Mouse (Mus musculus) lung, embryonic 15.5 days (tissue): ENCODE data around the gene Syn2. TPM values are rescaled to one million over a fixed set of nuclear protein-coding genes. Genes with fewer than 3 reads are reported as not detected.

Source experiments
- ATAC-seq: fragments of 200-750 bp; cut with Nextera tagmentation; 2 replicates; pipeline ENCODE4 v1.8.0; 2017; ENCODE audit warnings: moderate number of reproducible peaks, borderline replicate concordance; ENCODE audit not compliant: low FRiP score, low TSS enrichment; ENCODE audit errors: extremely low read depth
- H3K27ac ChIP-seq: fragments of 300-500 bp; sonication (generic); 2 replicates; pipeline ENCODE4 v1.5.1; 2015; ENCODE audit warnings: moderate library complexity, mild to moderate bottlenecking, inconsistent platforms
- H3K27me3 ChIP-seq: fragments of 300-500 bp; sonication (generic); 2 replicates; pipeline ENCODE4 v1.6.1; 2015; ENCODE audit warnings: inconsistent platforms
- H3K36me3 ChIP-seq: fragments of 300-500 bp; sonication (generic); 2 replicates; pipeline ENCODE4 v1.6.1; 2015; ENCODE audit warnings: inconsistent platforms
- H3K4me1 ChIP-seq: fragments of 300-500 bp; sonication (generic); 2 replicates; pipeline ENCODE4 v1.6.1; 2015; ENCODE audit warnings: inconsistent platforms
- H3K4me2 ChIP-seq: fragments of 300-500 bp; sonication (generic); 2 replicates; pipeline ENCODE4 v1.6.1; 2015; ENCODE audit warnings: inconsistent platforms, mild to moderate bottlenecking, moderate library complexity
- H3K4me3 ChIP-seq: fragments of 300-500 bp; sonication (generic); 2 replicates; pipeline ENCODE4 v1.5.1; 2015; ENCODE audit warnings: mild to moderate bottlenecking, inconsistent platforms
- H3K9ac ChIP-seq: fragments of 300-500 bp; sonication (generic); 2 replicates; pipeline ENCODE4 v1.6.1; 2015; ENCODE audit warnings: inconsistent platforms
- H3K9me3 ChIP-seq: fragments of 300-500 bp; sonication (generic); 2 replicates; pipeline ENCODE4 v1.6.1; 2016; ENCODE audit warnings: inconsistent platforms
- WGBS: fragments of 180-500 bp; shearing (Covaris S2); methylation state at CpG from one replicate; pipeline ENCODE4 v1.1.7; 2015; 5-methylcytosine and 5-hydroxymethylcytosine counted together
- polyA plus RNA-seq: library from polyadenylated mRNA; unstranded; fragments of >200 nt; fragmentation: Nextera tagmentation; extraction: Ambion mirVana; gene quantifications from 2 replicates; pipeline ENCODE4 v1.2.1, GENCODE M21; 2015

Syn2 gene
- polyA plus RNA-seq, 1 experiment from 2014 or later: 2.1 TPM

DNA sequence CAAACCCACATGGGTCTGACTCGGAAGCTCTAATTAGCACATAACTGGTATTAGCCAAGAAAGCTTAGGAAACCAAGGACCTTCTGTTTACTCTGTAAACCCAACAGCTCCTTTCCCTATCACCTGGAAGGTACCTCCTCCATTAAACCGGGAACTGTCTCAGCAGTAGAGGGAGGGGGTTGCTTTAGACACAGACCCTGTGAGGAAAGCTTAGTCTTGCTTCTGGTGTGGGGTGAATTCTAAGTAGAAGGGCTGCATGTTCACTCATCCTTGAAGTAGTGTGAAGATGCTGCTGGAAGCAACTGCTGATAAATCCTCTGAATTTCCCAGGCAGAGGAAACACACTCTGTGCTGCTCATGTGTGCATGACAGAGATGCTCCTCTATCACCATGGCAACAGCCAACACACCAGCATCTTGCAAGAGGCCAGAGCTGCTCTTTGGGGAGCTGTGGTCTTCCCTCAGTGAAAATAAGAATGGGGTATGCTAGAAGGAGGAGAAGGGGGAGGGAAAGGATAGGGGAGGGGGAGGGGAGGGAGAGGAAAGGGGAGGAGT lies 8.4 kb upstream of the Syn2 start:
- no peaks in the 10 kb centered on the region for H3K27me3 ChIP-seq
- H3K36me3 ChIP-seq: no peaks in the 10 kb centered on the region
- no peak overlapping the region for H3K9ac ChIP-seq
- ATAC-seq: no peak
- no peak overlapping the region for H3K27ac ChIP-seq
- H3K4me2 ChIP-seq: no peak overlapping the region
- 38% methylated on average over 2 of the region's 2 CpGs for WGBS
- no peaks in the 10 kb centered on the region; the same call in 1 of the 2 replicates for H3K4me1 ChIP-seq
- H3K9me3 ChIP-seq: no peaks in the 10 kb centered on the region
- H3K4me3 ChIP-seq: no peak overlapping the region

DNA sequence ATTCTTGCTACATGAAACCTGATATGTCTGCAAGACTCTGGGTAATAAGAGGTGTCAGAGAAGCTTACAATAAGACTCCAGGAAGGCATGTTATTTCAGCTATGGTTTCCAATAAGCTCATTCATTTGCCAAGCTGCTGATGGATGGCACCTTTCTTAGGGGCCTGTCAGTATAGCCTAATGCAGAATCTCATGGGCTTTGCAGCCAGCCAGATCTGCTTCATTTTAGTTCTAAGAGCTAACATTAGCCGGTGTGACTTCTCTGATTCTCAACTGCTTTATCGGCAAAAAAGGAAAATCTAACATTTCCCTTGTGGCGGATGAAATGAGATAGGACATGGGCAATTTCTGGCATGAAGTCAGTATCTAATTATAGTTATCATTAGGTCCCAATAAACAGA lies 7.9 kb upstream of the Syn2 start:
- WGBS: 46% methylated on average over 3 of the region's 3 CpGs
- no peaks in the 10 kb centered on the region for H3K9me3 ChIP-seq
- H3K4me2 ChIP-seq: no peak overlapping the region
- no peak overlapping the region for H3K4me3 ChIP-seq
- no peaks in the 10 kb centered on the region for H3K36me3 ChIP-seq
- no peak for ATAC-seq
- no peaks in the 10 kb centered on the region; the same call in 1 of the 2 replicates for H3K4me1 ChIP-seq
- H3K9ac ChIP-seq: no peak overlapping the region
- H3K27ac ChIP-seq: no peak overlapping the region
- H3K27me3 ChIP-seq: peaks cover under 1% of the 10 kb centered on the region; the same call in 1 of the 2 replicates

DNA sequence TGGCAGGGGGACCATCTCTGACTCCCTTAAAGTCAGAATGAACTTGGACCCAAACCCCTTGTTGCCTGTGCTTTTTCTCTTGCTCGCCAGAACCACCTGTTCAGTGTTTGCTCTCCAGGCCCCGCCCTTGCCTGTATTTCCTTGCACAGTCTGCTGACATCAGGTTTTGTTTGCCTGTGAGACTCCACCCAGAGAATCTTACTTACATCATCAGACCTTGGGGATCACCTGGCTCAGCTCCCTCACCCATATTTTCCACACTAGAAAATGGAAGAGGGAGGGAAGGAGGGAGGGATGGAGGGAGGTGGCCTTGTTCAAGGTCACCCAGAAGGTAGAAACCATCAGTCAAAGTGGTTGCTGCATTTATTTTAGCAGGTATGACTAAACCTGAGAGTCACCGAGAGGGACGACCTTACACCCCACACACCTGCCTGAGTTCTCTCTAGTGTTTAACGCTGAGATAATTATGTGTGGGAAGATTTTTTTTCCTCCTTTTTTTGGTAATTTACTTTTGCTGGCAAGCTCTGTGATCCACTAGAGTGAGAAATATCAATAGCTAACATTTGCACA lies 7.4 kb upstream of the Syn2 start:
- Histone ChIP-seq H3K4me2 (no peak overlapping the region), H3K9me3 (no peaks in the 10 kb centered on the region), H3K27ac (no peak overlapping the region), H3K27me3 (peaks cover 2% of the 10 kb centered on the region; the same call in 1 of the 2 replicates), H3K4me1 (no peaks in the 10 kb centered on the region; the same call in 1 of the 2 replicates), H3K36me3 (no peaks in the 10 kb centered on the region), H3K4me3 (no peak overlapping the region), H3K9ac (no peak overlapping the region)
- no peak for ATAC-seq
- 55% methylated on average over 5 of the region's 5 CpGs for WGBS

DNA sequence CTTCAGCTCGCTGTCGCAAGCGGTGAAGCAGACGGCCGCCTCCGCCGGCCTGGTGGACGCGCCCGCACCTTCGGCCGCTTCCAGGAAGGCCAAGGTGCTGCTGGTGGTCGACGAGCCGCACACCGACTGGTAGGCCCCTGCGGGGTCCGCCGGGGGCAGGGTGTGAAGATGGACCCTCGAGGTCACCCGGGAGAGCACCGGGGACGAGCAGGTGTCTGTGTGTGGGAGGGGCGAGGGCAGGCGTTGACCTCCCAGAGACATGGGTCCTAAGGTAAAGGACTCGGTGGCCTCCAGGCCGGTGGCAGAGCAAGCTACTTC lies 589 bp downstream of the Syn2 start:
- H3K36me3 ChIP-seq: no peaks in the 10 kb centered on the region
- H3K9ac ChIP-seq: peak overlapping the region; percentile 43; the same call in 1 of the 2 replicates
- peak overlapping the region; percentile 97 for H3K4me2 ChIP-seq
- WGBS: 2% methylated on average over 27 of the region's 27 CpGs
- H3K4me1 ChIP-seq: peaks cover 10% of the 10 kb centered on the region
- ATAC-seq: no peak; the same call in 1 of the 2 replicates
- no peak overlapping the region for H3K27ac ChIP-seq
- H3K4me3 ChIP-seq: peak overlapping the region; percentile 61
- no peaks in the 10 kb centered on the region for H3K9me3 ChIP-seq
- H3K27me3 ChIP-seq: peaks cover 46% of the 10 kb centered on the region

DNA sequence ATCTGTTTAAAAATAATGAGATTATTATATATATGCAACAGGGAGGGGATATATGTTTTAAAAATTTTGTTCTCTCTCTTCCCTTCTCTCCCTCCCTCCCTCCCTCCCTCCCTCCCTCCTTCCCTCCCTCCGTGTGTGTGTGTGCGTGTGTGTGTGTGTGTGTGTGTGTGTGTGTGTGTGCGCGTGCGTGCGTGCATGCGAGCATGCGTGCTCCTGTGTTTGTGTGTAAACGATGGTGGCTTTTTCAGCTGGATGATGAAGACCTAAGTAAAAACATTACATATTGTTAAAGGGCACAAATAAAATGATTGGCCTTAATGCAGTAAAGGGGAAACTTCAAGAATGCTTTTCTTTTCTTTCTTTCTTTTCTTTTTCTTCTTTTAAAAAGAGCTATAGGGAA lies 1.5 kb downstream of the Syn2 start:
- Histone ChIP-seq H3K4me2 (no peak overlapping the region), H3K27ac (no peak overlapping the region), H3K36me3 (no peaks in the 10 kb centered on the region), H3K9me3 (no peaks in the 10 kb centered on the region), H3K4me3 (no peak overlapping the region), H3K4me1 (peaks cover 10% of the 10 kb centered on the region), H3K9ac (no peak overlapping the region), H3K27me3 (peaks cover 46% of the 10 kb centered on the region)
- no peak for ATAC-seq
- WGBS: 80% methylated on average over 8 of the region's 9 CpGs

DNA sequence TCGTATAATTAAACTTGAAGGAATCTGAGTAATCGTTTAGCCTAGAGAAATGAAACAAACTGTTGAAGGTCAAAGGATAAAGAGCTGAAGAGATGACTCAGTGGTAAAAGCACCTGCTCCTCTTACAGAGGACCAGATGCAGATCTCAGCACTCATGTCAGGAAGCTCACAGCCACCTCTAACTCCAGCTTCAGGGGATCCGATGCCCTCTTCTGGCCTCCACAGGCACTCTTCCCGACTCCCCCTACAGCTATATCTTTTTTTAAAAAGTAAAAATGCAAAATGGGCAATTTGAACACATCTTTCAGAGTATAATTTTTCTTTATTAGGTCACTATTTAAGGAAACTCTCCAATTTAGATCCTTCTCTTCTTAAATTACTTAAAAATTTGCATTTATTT lies 6.7 kb downstream of the Syn2 start:
- Histone ChIP-seq H3K27me3 (peaks cover 18% of the 10 kb centered on the region), H3K36me3 (no peaks in the 10 kb centered on the region), H3K9ac (no peak overlapping the region), H3K27ac (no peak overlapping the region), H3K4me3 (no peak overlapping the region), H3K4me1 (no peaks in the 10 kb centered on the region), H3K9me3 (no peaks in the 10 kb centered on the region), H3K4me2 (no peak overlapping the region)
- 47% methylated on average over 4 of the region's 4 CpGs for WGBS
- ATAC-seq: no peak

DNA sequence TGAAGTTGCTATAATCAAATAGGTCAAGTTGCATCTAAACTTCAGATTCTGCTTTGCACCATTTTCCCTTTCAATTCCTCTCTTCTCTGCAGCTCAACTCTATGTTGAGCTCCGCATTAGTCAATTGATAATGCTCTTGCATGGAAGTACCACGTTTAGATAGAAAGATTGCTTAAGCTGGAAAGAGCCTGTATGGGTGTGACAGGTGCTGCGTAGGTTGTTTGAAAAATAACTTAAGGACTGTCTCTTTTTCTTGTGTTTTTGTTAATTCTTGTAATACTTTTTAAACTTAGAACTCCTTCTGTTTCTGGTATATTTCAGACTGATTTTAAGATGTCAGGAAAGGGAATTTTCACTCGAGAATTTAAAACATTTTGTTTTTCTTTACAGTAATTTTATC lies 26.5 kb downstream of the Syn2 start:
- Histone ChIP-seq H3K4me2 (no peak overlapping the region), H3K9me3 (no peaks in the 10 kb centered on the region), H3K4me3 (no peak overlapping the region), H3K4me1 (no peaks in the 10 kb centered on the region), H3K27me3 (no peaks in the 10 kb centered on the region), H3K36me3 (no peaks in the 10 kb centered on the region), H3K27ac (no peak overlapping the region), H3K9ac (no peak overlapping the region)
- no peak for ATAC-seq
- WGBS: 61% methylated on average over 4 of the region's 4 CpGs

DNA sequence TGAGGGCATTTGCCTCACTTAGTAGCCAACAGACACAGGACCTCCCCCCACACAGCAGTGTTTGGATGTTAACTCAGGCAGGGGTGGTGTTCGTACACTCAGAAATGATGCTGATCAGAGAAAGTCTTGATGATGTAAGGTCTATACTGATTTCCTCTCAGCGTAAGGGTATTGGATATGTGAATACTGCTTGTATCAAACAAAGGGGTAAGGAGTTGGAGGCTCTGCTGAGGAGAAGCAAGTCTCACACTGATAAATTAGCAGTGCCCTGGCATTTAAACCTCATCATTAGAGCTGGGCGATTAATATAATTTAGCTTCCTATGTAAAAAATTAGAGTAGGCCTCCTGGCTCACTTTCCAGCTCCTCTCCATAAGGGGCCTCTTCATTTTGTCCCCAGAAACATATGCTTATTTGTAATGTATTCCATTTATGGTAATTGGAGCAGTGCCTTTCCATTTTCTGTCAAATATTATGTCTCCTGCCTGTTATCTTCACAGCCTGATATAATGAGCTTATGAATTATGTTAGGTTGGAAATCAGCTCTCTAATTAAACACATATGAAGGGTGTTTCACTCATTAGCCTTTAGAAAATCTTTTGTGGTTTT lies 31.3 kb downstream of the Syn2 start:
- WGBS: 79% methylated on average over 3 of the region's 3 CpGs
- ATAC-seq: no peak
- Histone ChIP-seq H3K4me3 (no peak overlapping the region), H3K27ac (no peak overlapping the region), H3K4me2 (no peak overlapping the region), H3K27me3 (no peaks in the 10 kb centered on the region), H3K4me1 (no peaks in the 10 kb centered on the region), H3K9me3 (no peaks in the 10 kb centered on the region), H3K9ac (no peak overlapping the region), H3K36me3 (no peaks in the 10 kb centered on the region)

DNA sequence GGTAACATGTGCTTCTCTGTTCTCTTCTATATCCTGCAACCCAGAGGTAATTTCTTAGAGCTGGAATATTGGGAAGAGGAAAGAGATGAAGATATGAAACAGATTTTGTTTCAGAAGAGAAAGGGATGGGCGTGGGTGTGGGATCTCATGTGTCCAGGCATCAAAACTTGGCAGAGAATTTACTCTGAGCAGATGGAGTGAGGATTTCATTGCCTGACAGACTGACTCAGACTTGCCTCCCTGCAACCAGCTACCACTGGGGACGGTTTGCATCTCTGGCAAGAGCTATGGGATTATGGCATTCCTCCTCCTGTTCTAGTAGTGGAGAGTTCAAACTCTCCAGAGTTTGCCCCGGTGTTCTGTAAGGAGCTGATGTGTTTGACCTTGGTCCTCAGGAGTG lies 34.2 kb downstream of the Syn2 start:
- no peaks in the 10 kb centered on the region for H3K27me3 ChIP-seq
- ATAC-seq: no peak
- H3K27ac ChIP-seq: no peak overlapping the region
- no peak overlapping the region for H3K4me3 ChIP-seq
- H3K4me1 ChIP-seq: no peaks in the 10 kb centered on the region
- H3K36me3 ChIP-seq: no peaks in the 10 kb centered on the region
- no peaks in the 10 kb centered on the region for H3K9me3 ChIP-seq
- 39% methylated on average over 3 of the region's 3 CpGs for WGBS
- H3K4me2 ChIP-seq: no peak overlapping the region
- no peak overlapping the region for H3K9ac ChIP-seq

DNA sequence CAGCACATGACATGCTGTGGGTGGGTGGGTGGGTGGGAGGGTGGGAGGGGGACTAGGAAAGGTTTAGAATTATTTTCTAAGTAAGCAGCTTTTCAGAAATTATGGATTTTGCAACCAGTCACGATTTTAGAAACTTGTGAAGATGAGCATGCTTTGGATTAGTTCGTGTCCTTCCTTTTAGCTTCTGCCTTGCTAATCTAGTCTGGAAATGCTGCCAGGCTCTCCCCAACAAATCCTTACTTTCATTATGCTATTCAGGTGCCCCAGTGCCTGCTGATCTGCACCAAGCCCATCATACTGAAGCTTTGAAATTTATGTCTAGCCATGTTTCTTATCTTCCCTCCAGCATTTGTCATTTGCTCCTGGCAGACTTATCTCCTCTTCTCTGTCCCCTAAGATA lies 34.8 kb downstream of the Syn2 start:
- Histone ChIP-seq H3K9me3 (no peaks in the 10 kb centered on the region), H3K9ac (no peak overlapping the region), H3K27ac (no peak overlapping the region), H3K27me3 (no peaks in the 10 kb centered on the region), H3K4me1 (no peaks in the 10 kb centered on the region), H3K4me3 (no peak overlapping the region), H3K36me3 (no peaks in the 10 kb centered on the region), H3K4me2 (no peak overlapping the region)
- no peak for ATAC-seq
- 51% methylated on average over 2 of the region's 2 CpGs for WGBS

DNA sequence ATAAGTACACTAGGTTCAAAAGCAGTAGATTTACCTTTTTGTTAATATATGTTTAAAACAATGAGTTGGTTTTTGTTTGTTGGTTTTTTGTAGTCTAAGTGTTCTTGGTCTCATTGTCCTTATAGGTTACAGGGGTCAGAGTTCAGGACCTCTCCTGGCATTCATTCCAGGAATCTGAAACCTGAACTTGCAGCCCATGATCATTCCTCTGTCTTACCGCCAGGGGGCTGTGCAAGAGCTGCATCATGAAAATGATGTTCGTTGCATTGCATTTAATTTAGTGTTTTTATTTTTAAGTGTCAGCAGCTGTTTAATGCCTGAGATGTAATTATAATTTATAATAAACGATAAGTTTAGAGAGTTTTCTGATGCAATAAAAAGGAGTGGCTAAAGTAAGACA lies 40.1 kb downstream of the Syn2 start:
- no peaks in the 10 kb centered on the region for H3K9me3 ChIP-seq
- H3K9ac ChIP-seq: no peak overlapping the region
- no peaks in the 10 kb centered on the region for H3K4me1 ChIP-seq
- H3K27ac ChIP-seq: no peak overlapping the region
- 29% methylated on average over 3 of the region's 3 CpGs for WGBS
- no peaks in the 10 kb centered on the region for H3K36me3 ChIP-seq
- H3K4me2 ChIP-seq: no peak overlapping the region
- H3K27me3 ChIP-seq: no peaks in the 10 kb centered on the region
- ATAC-seq: no peak
- H3K4me3 ChIP-seq: no peak overlapping the region

DNA sequence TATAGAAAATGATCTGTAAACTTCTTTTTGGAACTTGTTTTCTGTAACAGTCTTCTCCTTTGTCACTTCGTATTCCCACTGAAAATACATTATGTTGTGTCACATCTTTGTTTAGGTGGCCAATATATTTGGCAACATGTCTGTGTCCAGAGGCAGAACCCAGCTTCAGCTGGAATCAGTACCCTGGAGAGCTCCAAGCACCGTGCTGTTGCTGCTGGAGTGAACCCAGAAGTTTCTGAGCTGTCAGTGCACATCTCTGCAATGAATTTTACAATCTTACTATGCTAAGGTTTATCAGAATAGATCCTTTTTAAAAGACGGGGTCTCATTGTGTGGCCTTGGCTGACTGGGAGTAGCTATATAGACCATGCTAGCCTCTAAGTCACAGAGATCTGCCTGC lies 44.1 kb downstream of the Syn2 start:
- Histone ChIP-seq H3K4me2 (no peak overlapping the region), H3K9ac (no peak overlapping the region), H3K9me3 (no peaks in the 10 kb centered on the region), H3K36me3 (no peaks in the 10 kb centered on the region), H3K4me3 (no peak overlapping the region), H3K27ac (no peak overlapping the region), H3K27me3 (no peaks in the 10 kb centered on the region), H3K4me1 (no peaks in the 10 kb centered on the region)
- ATAC-seq: no peak
- WGBS: 17% methylated on average over 3 of the region's 3 CpGs
